Mouse (Mus musculus) lung, adult 2 months (tissue): ENCODE measurements around the gene Cd2bp2.

Experiments
- CTCF ChIP-seq: fragments of 200-500 bp; IDR thresholded peaks from 2 replicates; pipeline ENCODE4 v1.5.1; 2011; ENCODE audit warnings: mild to moderate bottlenecking, low read length, control low read depth; ENCODE audit not compliant: insufficient read depth
- POLR2A ChIP-seq: fragments of 200-500 bp; IDR thresholded peaks from 2 replicates; pipeline ENCODE4 v1.6.1; 2011; ENCODE audit warnings: low read depth, mild to moderate bottlenecking, control low read depth, low read length, borderline replicate concordance; ENCODE audit errors: extremely low read depth

GRCm38 (mm10) chr7:127152464-127152863, 43.4 kb downstream of the Cd2bp2 start:
- TF ChIP-seq CTCF, result no peak
- no peak for TF ChIP-seq POLR2A
